Mouse (Mus musculus) olfactory bulb, adult 2 months (tissue): Measurements from ENCODE around the gene Ddi2. TPM values are rescaled to one million over a fixed set of nuclear protein-coding genes. Genes with fewer than 3 reads are reported as not detected.

Source experiments
- H3K27ac ChIP-seq: fragments of 200-500 bp; 2 replicates; pipeline ENCODE4 v1.5.1; 2012; ENCODE audit warnings: low read depth, low read length; ENCODE audit not compliant: insufficient read depth
- H3K4me1 ChIP-seq: fragments of 200-500 bp; 2 replicates; pipeline ENCODE4 v1.6.1; 2012; ENCODE audit warnings: low read length; ENCODE audit not compliant: control insufficient read depth, insufficient read depth
- H3K4me3 ChIP-seq: fragments of 200-500 bp; 2 replicates; pipeline ENCODE4 v1.5.1; 2012; ENCODE audit warnings: mild to moderate bottlenecking, low read depth, low read length, moderate library complexity; ENCODE audit not compliant: insufficient read depth
- CTCF ChIP-seq: fragments of 200-500 bp; IDR thresholded peaks from 2 replicates; pipeline ENCODE4 v1.5.1; 2012; ENCODE audit warnings: low read depth, mild to moderate bottlenecking, low read length, moderate library complexity; ENCODE audit not compliant: insufficient read depth
- POLR2A ChIP-seq: fragments of 200-500 bp; IDR thresholded peaks from 2 replicates; pipeline ENCODE4 v1.6.1; 2012; ENCODE audit warnings: mild to moderate bottlenecking, low read depth, low read length, moderate library complexity; ENCODE audit not compliant: insufficient read depth
- WGBS: fragments of 180-500 bp; shearing (Covaris S2); methylation state at CpG from one replicate; pipeline ENCODE4 v1.1.7; 2018; 5-methylcytosine and 5-hydroxymethylcytosine counted together
- polyA plus RNA-seq: library from polyadenylated mRNA; stranded (reverse); fragments of >200 nt; gene quantifications from 2 replicates; pipeline ENCODE4 v1.2.4, GENCODE M21; 2012; ENCODE audit warnings: low replicate concordance; ENCODE audit not compliant: missing spikeins, insufficient read depth, insufficient read length

Ddi2 gene
- polyA plus RNA-seq, 1 experiment, result 31.7 TPM

DNA sequence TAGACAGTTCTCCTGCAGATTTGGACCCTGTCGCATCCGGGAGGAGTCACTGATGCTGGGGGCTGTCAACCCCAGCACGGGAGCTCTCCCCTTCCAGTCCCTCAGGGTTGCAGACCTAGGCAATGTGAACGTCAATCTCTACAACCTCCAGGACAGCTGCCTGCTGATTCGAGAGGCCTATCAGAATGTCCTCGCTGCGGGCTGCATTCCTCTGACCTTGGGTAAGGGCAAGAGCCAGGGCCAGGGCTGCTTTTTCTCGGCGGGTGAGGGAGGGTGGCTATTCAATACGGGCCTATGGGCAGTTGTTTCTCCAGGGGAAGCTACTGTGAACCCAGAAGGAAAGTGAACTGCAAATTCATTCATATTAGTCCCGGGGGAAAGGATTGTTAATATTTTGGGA is 26.3 kb upstream of the Ddi2 start:
- H3K4me1 ChIP-seq, result peaks cover 7% of the 10 kb centered on the region; the same call in 1 of the 2 replicates
- TF ChIP-seq POLR2A (no peak), CTCF (no peak)
- 59% methylated on average over 11 of the region's 11 CpGs for WGBS
- no peak overlapping the region for H3K27ac ChIP-seq
- no peak overlapping the region for H3K4me3 ChIP-seq

DNA sequence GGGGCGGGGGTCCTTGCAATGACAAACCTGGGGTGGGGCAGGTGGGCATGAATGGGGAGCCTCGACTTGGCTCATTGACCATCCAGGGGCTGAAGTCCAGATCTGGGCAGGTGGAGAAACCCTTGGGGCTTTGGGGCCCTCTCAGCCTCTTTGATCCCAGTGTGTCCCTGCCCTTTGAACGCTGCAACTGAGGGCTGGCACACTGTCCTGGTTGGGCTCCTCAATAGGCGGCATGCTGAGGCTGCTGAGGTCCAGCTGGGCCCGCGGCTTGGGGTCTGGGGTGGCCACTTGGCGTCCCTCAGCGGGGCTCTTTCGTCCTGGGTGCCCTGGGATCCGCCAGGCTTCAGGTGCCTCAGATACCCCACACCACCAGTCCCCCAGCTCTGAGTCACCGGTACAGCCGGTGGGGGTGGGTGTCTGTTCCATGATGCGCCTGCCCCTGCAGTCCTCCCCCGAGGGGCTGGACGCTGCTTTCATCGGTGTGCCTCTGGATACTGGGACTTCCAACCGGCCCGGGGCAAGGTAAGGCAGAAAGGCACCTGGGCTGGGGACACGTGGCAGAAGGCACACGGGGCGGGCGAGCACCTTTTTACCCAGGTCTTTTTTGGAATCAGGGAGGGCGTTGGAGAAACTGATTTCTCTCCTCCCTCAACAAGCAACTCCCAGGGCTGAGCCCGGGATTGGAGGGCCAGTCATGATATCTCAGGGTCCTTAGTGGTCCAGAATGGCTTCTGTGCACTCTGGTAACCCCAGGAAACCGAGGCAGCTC is 23.5 kb upstream of the Ddi2 start, which contains the start of gene Agmat:
Gene Agmat, plus strand, starts transcription at position 95 of the 769 bp plus-strand sequence.
- TF ChIP-seq POLR2A (no peak), CTCF (no peak)
- WGBS, result 32% methylated on average over 25 of the region's 25 CpGs
- Histone ChIP-seq H3K27ac (no peak within 1 kb of the TSS), H3K4me1 (peaks cover 7% of the 10 kb centered on the region; the same call in 1 of the 2 replicates), H3K4me3 (no peak within 1 kb of the TSS)

DNA sequence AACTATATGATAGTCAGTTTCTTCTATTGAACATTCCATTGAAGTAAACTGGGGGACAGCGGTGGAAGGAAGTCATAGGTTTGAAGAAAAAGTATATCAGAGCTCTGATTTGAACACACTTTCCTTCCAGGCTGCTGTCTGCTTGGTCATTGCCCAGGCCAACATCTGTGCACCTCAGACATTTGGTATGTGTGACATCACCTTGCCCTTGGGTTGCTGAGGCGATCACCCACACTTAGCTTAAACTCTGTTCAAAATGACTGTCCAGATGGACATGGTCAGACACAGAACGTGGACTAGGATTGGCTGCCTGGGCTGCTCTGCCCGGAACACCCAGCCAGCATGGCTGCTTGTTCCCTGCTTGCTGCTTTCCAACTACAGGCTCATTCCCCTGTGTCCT is 19.2 kb upstream of the Ddi2 start:
- WGBS, result 92% methylated on average over 4 of the region's 4 CpGs
- no peak for TF ChIP-seq POLR2A
- no peak for TF ChIP-seq CTCF
- Histone ChIP-seq H3K27ac (no peak overlapping the region), H3K4me3 (no peak overlapping the region), H3K4me1 (peaks cover 7% of the 10 kb centered on the region; the same call in 1 of the 2 replicates)

DNA sequence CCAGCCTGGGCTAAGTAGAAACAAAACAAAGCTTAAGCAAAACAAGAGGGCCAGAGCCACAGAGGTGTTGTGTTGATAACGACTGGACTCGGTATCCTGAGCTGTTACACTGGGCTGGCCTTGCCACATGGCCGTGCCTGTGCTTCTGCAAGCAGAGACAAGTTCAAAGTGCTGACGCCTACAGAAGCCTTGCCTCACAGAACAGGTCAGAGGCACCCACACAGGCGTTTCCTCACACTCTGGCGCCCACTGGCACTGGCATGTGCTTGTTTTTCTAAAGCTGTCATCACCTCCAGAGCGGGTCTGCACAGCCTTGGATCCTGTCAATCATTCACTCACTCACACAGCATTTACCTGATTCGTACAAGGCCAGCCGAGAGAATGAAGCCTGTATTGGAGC is 18.6 kb upstream of the Ddi2 start:
- TF ChIP-seq POLR2A (no peak), CTCF (no peak)
- peaks cover 3% of the 10 kb centered on the region; the same call in 1 of the 2 replicates for H3K4me1 ChIP-seq
- WGBS, result 76% methylated on average over 9 of the region's 9 CpGs
- H3K27ac ChIP-seq, result no peak overlapping the region
- H3K4me3 ChIP-seq, result no peak overlapping the region

DNA sequence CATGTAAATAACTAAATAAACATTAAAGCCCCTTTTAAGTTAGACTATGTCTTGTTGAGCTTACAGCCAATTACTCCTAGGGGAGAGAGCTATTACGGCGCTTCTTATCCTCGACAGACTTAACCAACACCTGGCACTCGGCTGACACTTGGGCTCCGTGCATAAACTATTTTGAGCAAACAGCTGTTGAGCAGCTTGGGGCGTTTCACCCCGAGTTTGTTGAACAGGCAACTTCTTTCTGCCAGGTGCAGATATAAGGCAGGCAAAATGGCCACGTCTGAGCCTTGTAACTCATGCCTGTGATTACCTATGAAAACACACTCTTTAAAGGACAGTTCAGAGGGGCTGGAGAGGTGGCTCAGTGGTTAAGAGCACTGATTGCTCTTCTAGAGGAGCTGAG is 14.8 kb upstream of the Ddi2 start:
- no peak overlapping the region for H3K27ac ChIP-seq
- H3K4me1 ChIP-seq, result peaks cover 5% of the 10 kb centered on the region; the same call in 1 of the 2 replicates
- TF ChIP-seq POLR2A (no peak), CTCF (no peak)
- no peak overlapping the region for H3K4me3 ChIP-seq
- 71% methylated on average over 8 of the region's 8 CpGs for WGBS

DNA sequence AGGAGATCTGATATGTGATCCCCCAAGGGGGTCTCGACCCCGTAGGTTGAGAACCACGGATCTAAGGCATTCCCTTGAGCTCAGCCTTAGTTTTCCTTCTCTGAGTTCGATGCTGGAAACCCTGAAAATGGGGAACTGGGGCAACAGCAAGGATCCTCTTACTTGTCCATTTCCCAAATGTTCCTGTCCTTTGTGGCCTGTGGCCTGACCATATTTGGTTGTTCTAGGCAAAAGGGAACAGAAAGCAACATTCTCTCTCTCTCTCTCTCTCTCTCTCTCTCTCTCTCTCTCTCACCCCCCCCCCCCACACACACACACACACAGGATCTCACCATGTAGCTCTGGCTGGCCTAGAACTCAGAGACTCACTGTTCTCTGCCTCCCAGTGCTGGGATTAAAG is 13.6 kb upstream of the Ddi2 start:
- no peak for TF ChIP-seq POLR2A
- TF ChIP-seq CTCF, result no peak
- H3K4me3 ChIP-seq, result no peak overlapping the region
- 75% methylated on average over 4 of the region's 4 CpGs for WGBS

DNA sequence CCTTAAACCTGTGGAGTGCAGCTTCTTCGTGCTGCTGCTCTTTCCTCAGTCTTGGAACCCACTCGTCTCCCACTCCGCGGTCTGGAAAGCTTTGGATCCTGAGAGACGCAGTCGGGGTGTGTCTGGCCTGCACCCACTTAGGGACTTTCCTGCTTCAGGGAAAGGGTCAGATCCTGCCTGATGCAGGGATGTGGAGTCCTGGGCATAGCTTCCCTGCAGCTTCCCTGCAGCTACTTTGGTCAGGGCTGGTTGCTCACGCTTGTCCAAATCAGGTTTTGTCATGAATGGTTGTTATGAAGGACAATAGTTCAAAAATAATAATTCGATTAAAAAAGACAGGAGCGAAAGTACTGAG is 12.0 kb upstream of the Ddi2 start:
- peaks cover 8% of the 10 kb centered on the region; the same call in 1 of the 2 replicates for H3K4me1 ChIP-seq
- peak overlapping the region; percentile 34; the same call in 1 of the 2 replicates for H3K27ac ChIP-seq
- peak overlapping the region; percentile 50 for H3K4me3 ChIP-seq
- TF ChIP-seq POLR2A (no peak; the same call in 1 of the 2 replicates), CTCF (no peak)
- 23% methylated on average over 9 of the region's 9 CpGs for WGBS

More for the DNA sequence above, 13.6 kb upstream of the Ddi2 start:
- Histone ChIP-seq H3K4me1 (peaks cover 5% of the 10 kb centered on the region; the same call in 1 of the 2 replicates), H3K27ac (no peak overlapping the region)

DNA sequence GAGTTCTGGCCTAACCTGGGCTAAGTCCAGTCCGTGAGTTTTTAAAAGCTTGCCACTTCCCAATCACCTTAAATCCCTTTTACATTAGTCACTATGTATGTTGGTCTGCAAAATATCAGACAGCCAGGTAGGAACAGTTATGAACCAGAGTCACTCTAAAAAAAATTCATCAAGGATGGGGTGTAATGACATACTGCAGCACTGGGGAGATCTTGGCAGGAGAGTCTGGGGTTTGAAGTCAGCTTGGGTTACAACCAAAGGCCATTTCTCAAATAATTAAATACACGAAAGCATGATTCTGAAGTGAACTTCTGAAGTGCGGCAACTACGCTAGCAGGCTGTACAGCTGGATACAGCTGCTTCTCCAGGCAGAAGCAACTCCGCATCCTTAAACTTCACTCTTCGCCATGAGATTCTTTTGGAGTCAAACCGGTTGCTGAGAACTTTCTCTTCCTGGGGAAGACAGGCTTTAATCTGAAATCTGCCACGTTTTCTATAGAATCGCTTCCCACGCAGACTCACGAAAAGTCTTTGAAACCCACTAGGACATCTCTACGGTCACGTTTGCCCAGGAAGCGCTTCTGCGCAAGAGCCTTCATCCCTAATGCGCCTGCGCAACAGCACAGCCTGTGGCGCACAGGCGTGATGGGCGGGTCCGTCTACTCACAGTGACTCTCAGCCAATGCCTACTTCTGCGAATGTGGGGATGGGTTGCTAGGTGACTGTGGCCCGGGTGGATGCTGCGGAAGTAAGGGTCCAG is 11.4 kb upstream of the Ddi2 start:
- TF ChIP-seq POLR2A, result peak; percentile 39; the same call in 1 of the 2 replicates
- TF ChIP-seq CTCF, result no peak
- 5% methylated on average over 24 of the region's 24 CpGs for WGBS
- peak overlapping the region; percentile 61 for H3K27ac ChIP-seq
- H3K4me1 ChIP-seq, result peaks cover 8% of the 10 kb centered on the region; the same call in 1 of the 2 replicates
- H3K4me3 ChIP-seq, result peak overlapping the region; percentile 50

DNA sequence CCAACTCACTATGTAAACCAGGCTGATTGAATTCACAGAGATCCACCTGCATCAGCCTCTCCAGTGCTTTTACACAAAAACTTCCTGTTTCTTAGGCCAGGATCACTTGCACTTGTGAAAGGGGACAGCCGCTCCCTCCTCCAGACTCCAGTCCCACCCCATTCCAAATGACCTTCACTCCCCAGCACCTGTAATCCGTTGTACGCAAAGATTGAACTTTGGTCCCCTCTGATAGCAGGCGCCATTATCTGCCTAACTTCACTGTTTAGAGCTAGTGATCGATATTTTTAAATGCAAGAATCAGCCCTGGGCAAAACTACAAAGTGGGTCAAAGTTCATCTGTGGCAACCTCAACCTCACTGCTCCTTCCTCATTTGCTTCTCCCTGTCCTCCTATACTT is 8.5 kb upstream of the Ddi2 start:
- Histone ChIP-seq H3K27ac (no peak overlapping the region), H3K4me1 (peaks cover 8% of the 10 kb centered on the region; the same call in 1 of the 2 replicates), H3K4me3 (no peak overlapping the region)
- TF ChIP-seq CTCF (no peak), POLR2A (no peak)
- WGBS, result 83% methylated on average over 5 of the region's 5 CpGs
